Mouse (Mus musculus) stomach, postnatal 0 days (tissue): ENCODE results near the gene Copg2. TPM values are rescaled to one million over a fixed set of nuclear protein-coding genes. Genes with fewer than 3 reads are reported as not detected.

Source experiments
- ATAC-seq: fragments of 200-750 bp; cut with Nextera tagmentation; 2 replicates; pipeline ENCODE4 v1.8.0; 2017; ENCODE audit not compliant: low FRiP score, low TSS enrichment
- DNase-seq: peaks from one replicate; pipeline ENCODE4 v3.0.0-alpha.2; 2016; ENCODE audit warnings: low spot score
- H3K27ac ChIP-seq: fragments of 300-500 bp; sonication (generic); replicated peaks from 2 replicates; pipeline ENCODE4 v1.5.1; 2014; ENCODE audit warnings: mild to moderate bottlenecking, control low read depth
- H3K27me3 ChIP-seq: fragments of 300-500 bp; sonication (generic); 2 replicates; pipeline ENCODE4 v1.6.1; 2014; ENCODE audit warnings: low read length; ENCODE audit not compliant: control insufficient read depth, insufficient read depth
- H3K36me3 ChIP-seq: fragments of 300-500 bp; sonication (generic); 2 replicates; pipeline ENCODE4 v1.6.1; 2014; ENCODE audit warnings: low read length, mixed read lengths; ENCODE audit not compliant: control insufficient read depth, insufficient read depth
- H3K4me1 ChIP-seq: fragments of 300-500 bp; sonication (generic); replicated peaks from 2 replicates; pipeline ENCODE4 v1.6.1; 2014; ENCODE audit warnings: antibody characterized with exemption; ENCODE audit not compliant: control insufficient read depth, insufficient read depth
- H3K4me2 ChIP-seq: fragments of 300-500 bp; sonication (generic); replicated peaks from 2 replicates; pipeline ENCODE4 v1.6.1; 2014; ENCODE audit warnings: low read depth, mild to moderate bottlenecking, control low read depth, moderate library complexity
- H3K4me3 ChIP-seq: fragments of 300-500 bp; sonication (generic); 2 replicates; pipeline ENCODE4 v1.5.1; 2014; ENCODE audit warnings: low read depth, low read length, control low read depth
- H3K9ac ChIP-seq: fragments of 300-500 bp; sonication (generic); 2 replicates; pipeline ENCODE4 v1.6.1; 2014; ENCODE audit warnings: mild to moderate bottlenecking, low read length, control low read depth, mixed read lengths
- H3K9me3 ChIP-seq: fragments of 300-500 bp; sonication (generic); 2 replicates; pipeline ENCODE4 v1.6.1; 2016; ENCODE audit warnings: low read length; ENCODE audit not compliant: control insufficient read depth
- CTCF ChIP-seq: IDR thresholded peaks from 2 replicates; pipeline ENCODE4 v1.5.1; 2016; ENCODE audit warnings: antibody characterized with exemption, low read depth, mild to moderate bottlenecking, moderate library complexity
- EP300 ChIP-seq: optimal IDR thresholded peaks from 2 replicates; pipeline ENCODE3; 2016; ENCODE audit warnings: antibody characterized with exemption
- WGBS: fragments of 180-500 bp; shearing (Covaris S2); extraction: QIAGEN DNeasy Blood & Tissue Kit; methylation state at CpG from one replicate; pipeline ENCODE4 v1.1.7; 2014; 5-methylcytosine and 5-hydroxymethylcytosine counted together
- polyA plus RNA-seq: library from polyadenylated mRNA; unstranded; fragments of >200 nt; fragmentation: Nextera tagmentation; extraction: Ambion mirVana; gene quantifications from 2 replicates; pipeline ENCODE4 v1.2.1, GENCODE M21; 2015

Gene Copg2
- polyA plus RNA-seq, 1 experiment from 2014 or later = 15.4 TPM

DNA sequence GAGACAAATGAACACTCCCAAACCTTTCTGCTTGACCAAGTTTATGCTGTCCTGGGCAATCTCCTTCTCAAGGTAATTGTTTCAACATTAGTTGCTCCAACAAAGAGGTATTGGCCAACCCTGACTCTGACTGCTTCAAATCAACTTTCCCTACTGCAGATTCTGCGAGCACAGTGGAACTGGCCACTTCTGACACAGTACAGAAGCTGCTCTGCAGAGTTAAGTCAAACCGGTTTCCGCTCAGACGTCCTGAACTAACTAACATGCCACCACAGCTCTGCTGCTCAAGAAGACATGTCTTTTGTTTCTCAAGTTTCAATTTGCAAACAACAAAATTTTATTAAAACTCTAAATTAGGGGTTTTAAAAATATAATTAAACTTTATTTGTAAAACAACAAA, 3.5 kb downstream of the Copg2 start:
- Histone ChIP-seq H3K9me3 (no peaks in the 10 kb centered on the region), H3K27me3 (no peaks in the 10 kb centered on the region), H3K36me3 (no peaks in the 10 kb centered on the region), H3K9ac (no peak overlapping the region), H3K27ac (no peak overlapping the region), H3K4me1 (0 out of 2 replicates have a peak, but pooled peaks cover 2% of the 10 kb centered on the region), H3K4me2 (no peak overlapping the region), H3K4me3 (no peak overlapping the region)
- 50% methylated on average over 4 of the region's 4 CpGs for WGBS
- DNase-seq = peak; percentile 21
- TF ChIP-seq CTCF = no peak
- TF ChIP-seq EP300 = no peak
- ATAC-seq = no peak

DNA sequence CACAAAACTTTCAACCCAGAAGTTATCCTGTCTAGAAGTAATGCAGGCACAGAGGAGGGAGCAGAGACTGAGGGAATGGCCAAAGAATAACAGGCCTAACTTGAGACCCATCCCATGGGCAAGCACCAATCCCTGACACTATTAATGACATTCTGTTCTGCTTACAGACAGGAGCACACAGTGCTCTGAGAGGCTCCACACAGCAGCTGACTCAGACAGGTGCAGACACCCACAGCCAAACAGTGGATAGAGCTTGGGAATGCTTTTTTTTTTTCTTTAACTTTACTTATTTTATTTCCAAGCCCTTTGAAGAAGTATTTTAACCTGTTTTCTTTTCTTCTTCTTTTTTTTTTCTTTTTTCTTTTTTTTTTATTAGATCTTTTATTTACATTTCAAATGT, 4.8 kb downstream of the Copg2 start:
- no peak for DNase-seq
- H3K4me2 ChIP-seq = no peak overlapping the region
- H3K36me3 ChIP-seq = peaks cover 5% of the 10 kb centered on the region; the same call in 1 of the 2 replicates
- ATAC-seq = no peak
- TF ChIP-seq CTCF = no peak
- H3K4me1 ChIP-seq = 0 out of 2 replicates have a peak, but pooled peaks cover 2% of the 10 kb centered on the region
- no peaks in the 10 kb centered on the region for H3K9me3 ChIP-seq
- H3K4me3 ChIP-seq = no peak overlapping the region
- H3K27me3 ChIP-seq = no peaks in the 10 kb centered on the region
- H3K27ac ChIP-seq = no peak overlapping the region
- H3K9ac ChIP-seq = no peak overlapping the region

DNA sequence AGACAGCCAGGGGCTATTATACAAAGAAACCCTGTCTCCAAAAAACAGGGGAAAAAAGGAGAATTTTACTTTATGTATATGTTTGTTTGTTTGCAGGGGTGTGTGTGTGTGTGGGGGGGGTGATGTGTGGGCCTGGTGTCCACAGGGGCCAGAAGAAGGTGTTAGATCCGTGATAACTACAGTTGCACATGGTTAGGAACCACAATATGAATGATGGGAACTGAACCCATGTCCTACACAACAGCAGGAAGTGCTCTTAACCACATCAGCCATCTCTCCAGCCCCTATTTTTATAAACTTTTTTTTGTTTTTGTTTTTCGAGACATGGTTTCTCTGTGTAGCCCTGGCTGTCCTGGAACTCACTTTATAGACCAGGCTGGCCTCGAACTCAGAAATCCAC, 11.7 kb downstream of the Copg2 start:
- Histone ChIP-seq H3K4me1 (no peaks in the 10 kb centered on the region), H3K27ac (no peak overlapping the region)
- no peak for TF ChIP-seq CTCF
- no peak for TF ChIP-seq EP300

DNA sequence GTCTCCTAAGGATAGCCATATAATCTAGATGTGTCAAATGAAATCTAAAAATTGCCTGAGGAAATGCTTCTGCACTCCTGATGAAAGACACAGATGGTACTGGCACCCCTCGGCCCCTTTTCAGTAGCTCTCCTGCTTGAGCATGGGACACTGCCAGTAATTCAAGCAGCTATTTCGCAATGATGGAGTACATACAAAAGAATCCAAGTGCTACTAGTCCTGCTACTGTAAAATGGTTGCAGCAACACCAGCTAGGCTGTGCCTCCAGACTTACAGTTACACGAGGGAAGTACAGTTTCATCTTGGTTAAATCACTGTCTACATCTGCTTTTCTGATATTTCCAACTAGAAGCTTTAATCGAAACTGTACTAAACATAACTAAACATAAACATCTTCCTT, 13.1 kb downstream of the Copg2 start:
- H3K4me1 ChIP-seq = no peaks in the 10 kb centered on the region
- WGBS = 69% methylated on average over 4 of the region's 4 CpGs
- DNase-seq (no peak), ATAC-seq (no peak)
- H3K27ac ChIP-seq = no peak overlapping the region
- TF ChIP-seq EP300 = no peak
- no peak for TF ChIP-seq CTCF
- H3K9me3 ChIP-seq = no peaks in the 10 kb centered on the region
- no peaks in the 10 kb centered on the region for H3K27me3 ChIP-seq
- H3K4me2 ChIP-seq = no peak overlapping the region
- no peak overlapping the region for H3K9ac ChIP-seq
- no peak overlapping the region for H3K4me3 ChIP-seq
- H3K36me3 ChIP-seq = peaks cover 12% of the 10 kb centered on the region; the same call in 1 of the 2 replicates

More for the DNA sequence above, 11.7 kb downstream of the Copg2 start:
- ATAC-seq (no peak), DNase-seq (no peak)
- H3K4me3 ChIP-seq = no peak overlapping the region
- no peak overlapping the region for H3K9ac ChIP-seq
- H3K4me2 ChIP-seq = no peak overlapping the region
- no peaks in the 10 kb centered on the region for H3K27me3 ChIP-seq
- WGBS = 88% methylated on average over 3 of the region's 3 CpGs
- H3K9me3 ChIP-seq = no peaks in the 10 kb centered on the region
- peaks cover 12% of the 10 kb centered on the region; the same call in 1 of the 2 replicates for H3K36me3 ChIP-seq

DNA sequence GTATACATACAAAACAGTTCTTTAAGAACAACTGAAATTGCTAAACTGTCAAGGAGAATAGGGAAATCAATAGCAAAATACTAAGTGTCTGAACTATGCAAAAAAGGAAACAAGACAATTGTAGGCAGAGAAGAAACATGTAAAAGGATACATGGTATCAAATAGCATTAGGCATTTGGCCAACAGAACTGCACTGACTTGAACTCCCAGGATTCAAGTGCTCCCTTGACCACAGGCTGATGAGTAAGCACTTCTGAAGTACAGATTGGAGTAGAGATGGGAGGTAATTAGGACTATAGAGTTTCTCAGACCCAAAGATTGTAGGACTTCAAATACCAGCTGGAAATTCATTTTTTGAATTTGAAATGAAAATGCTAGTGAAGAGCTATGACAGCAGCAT, 19.9 kb downstream of the Copg2 start:
- Histone ChIP-seq H3K9me3 (no peaks in the 10 kb centered on the region), H3K4me3 (no peak overlapping the region), H3K4me1 (no peaks in the 10 kb centered on the region), H3K27ac (no peak overlapping the region), H3K4me2 (no peak overlapping the region), H3K9ac (no peak overlapping the region), H3K36me3 (no peaks in the 10 kb centered on the region), H3K27me3 (no peaks in the 10 kb centered on the region)
- DNase-seq = no peak
- TF ChIP-seq EP300 = no peak
- no peak for TF ChIP-seq CTCF
- no peak for ATAC-seq

DNA sequence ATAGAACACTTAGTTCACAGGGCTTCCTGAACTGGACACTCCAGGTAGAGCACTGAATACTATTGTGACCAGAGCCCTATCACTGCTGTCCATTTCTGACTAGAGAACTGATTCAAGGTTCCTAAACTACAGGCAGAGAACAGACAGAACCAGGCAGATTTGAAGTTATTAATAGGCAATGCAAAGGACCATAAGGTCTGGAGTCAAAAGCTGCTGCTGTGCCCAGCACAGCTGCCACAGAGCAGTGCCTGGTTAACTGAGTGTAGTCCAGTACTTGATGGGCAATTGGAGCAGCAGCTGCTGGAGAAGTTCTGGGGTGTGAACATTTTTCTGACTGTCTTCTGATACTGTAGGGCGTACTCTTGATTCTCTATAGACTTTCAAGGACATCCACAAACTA, 30.1 kb downstream of the Copg2 start:
- no peak overlapping the region for H3K4me2 ChIP-seq
- no peak overlapping the region for H3K9ac ChIP-seq
- H3K9me3 ChIP-seq = no peaks in the 10 kb centered on the region
- H3K4me1 ChIP-seq = no peaks in the 10 kb centered on the region
- H3K4me3 ChIP-seq = no peak overlapping the region
- DNase-seq = no peak
- TF ChIP-seq EP300 (no peak), CTCF (no peak)
- H3K27me3 ChIP-seq = no peaks in the 10 kb centered on the region
- ATAC-seq = no peak
- 100% methylated on average over 1 of the region's 1 CpGs for WGBS
- H3K27ac ChIP-seq = no peak overlapping the region
- H3K36me3 ChIP-seq = no peaks in the 10 kb centered on the region
